Mouse (Mus musculus): ENCODE data around the gene Sox5.

GRCm38 (mm10) chr6:143980131-143980530, 801.6 kb downstream of the Sox5 start:
- no peak for TF ChIP-seq CTCF (IDR thresholded peaks at IDR 0.05; ENCODE audit: low read depth)
- no peak for TF ChIP-seq EP300 (IDR thresholded peaks at IDR 0.05; ENCODE audit: low read depth)

Measured in liver, embryonic 14.5 days (tissue).